Mouse (Mus musculus) frontal cortex, postnatal 25 days (tissue): ENCODE data around the gene Agmo.
A peak's percentile ranks its signal among the peaks of the same experiment; 100 is the strongest.

Source experiments
- DNase-seq, 2 experiments: peaks; one replicate each; pipeline ENCODE4 v3.0.0; 2022; ENCODE audit warnings: low spot score in 2 of 2

Agmo gene

GRCm38 (mm10) chr12:37426750-37427149, 185.3 kb downstream of the Agmo start:
- no peak for DNase-seq

DNA sequence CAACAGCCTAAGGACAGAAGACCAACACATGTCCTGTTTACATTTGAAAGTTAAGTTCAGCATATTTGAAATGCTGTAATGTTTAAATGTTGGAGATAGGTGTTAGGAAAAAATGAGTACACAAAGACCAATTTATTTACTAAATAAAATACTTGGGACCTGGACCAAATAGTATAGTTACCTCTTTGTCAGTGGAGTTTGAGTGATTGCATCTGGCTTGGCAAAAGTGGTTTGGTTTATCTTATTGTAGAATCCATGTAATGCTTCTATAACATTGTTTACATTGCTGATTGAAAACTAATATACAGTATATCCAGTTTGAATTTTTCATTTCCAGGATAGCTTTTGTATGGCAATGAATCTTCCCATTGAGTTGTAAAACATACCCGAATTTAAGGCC, 193.0 kb downstream of the Agmo start:
- DNase-seq: no peak

- no peak for DNase-seq
Measured at GRCm38 (mm10) chr12:37442486-37443013, 201.1 kb downstream of the Agmo start.

DNA sequence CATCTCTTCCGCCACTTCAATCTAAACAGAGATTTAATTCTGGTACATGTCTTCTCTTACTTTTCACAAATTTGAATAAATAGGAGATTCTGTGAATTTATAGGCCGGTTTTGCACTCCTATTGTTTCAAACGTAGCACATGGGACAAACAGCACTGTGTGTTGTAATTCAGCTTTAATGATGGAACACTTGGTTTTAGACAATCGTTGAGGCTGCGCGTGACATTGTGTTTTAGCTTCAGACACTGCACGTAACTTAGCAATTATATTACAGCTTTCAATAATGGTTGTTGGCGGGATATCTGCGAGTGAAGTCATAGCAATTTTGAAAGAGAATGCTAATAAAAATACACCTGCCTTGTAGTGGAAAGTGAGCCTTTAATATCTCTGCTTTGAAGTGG, 203.8 kb downstream of the Agmo start:
- DNase-seq: no peak

- DNase-seq: no peak
Measured at GRCm38 (mm10) chr12:37449597-37449996, 208.2 kb downstream of the Agmo start.

GRCm38 (mm10) chr12:37450366-37451156, 209.1 kb downstream of the Agmo start:
- DNase-seq: peak; percentile 8 to 23

DNA sequence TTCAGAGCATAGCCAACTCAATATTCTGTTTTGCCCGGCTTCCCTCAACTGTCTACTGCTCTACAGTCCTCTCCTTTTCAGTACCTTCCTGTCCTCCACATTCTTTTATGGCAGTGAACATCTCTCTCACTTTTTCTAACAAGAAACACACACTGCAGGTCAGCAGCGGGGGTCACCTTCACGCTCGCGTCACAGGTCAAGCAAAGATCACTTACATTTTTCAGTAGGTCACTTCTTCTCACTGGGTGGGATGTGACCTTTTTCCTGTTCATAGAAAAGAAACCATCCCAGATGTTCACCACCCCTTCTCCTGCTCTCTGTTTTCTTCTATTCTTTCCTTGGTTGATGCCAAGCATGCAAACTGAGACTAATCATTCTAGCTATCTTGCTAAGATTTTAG, 230.2 kb downstream of the Agmo start:
- DNase-seq: no peak

DNA sequence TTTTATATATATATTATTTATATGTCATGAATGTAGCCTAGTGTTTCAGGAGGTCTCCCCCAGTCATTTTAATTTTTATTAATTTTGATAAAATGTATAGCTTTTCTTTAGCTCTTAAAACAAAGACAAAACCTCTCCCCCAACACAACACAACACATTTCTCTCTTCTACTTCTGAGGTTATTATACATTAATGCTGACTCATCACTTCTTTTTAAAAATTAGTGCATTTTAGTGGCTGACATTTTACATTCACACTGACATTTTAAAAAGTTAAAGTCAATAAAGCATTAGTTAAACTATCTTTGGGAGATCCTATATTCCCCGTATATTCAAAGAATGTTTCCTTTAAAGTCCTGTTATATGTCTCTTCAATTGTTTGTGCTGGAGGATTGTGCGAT, 235.4 kb downstream of the Agmo start:
- DNase-seq: no peak

DNA sequence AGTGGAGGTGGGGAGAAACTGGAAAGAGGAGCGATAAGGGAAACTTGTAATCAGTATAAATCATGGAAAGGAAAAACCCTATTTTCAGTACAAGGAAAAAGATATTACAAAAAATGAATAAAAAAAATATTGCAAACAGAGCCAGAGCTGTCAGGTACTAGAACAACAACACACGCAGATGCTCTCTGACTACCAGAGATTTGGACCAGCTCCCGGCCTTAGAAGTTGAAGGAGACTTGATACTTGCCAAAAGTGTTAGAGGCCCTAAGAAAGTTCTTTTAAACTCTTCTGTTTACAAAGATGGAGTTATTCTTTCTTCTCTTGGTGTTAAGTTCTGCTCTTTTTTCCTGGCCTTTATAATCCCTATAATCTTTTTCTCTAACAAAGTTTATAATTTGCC, 246.6 kb downstream of the Agmo start:
- DNase-seq: no peak

- DNase-seq: no peak
Measured at GRCm38 (mm10) chr12:37498871-37499270, 257.4 kb downstream of the Agmo start.

- DNase-seq: no peak
Measured at GRCm38 (mm10) chr12:37507406-37507805, 266.0 kb downstream of the Agmo start.

GRCm38 (mm10) chr12:37507826-37508225, 266.4 kb downstream of the Agmo start:
- DNase-seq: no peak

- no peak for DNase-seq
Measured at GRCm38 (mm10) chr12:37521772-37522171, 280.3 kb downstream of the Agmo start.

GRCm38 (mm10) chr12:37524662-37525061, 283.2 kb downstream of the Agmo start:
- DNase-seq: no peak

GRCm38 (mm10) chr12:37540994-37541393, 299.6 kb downstream of the Agmo start:
- DNase-seq: no peak

DNA sequence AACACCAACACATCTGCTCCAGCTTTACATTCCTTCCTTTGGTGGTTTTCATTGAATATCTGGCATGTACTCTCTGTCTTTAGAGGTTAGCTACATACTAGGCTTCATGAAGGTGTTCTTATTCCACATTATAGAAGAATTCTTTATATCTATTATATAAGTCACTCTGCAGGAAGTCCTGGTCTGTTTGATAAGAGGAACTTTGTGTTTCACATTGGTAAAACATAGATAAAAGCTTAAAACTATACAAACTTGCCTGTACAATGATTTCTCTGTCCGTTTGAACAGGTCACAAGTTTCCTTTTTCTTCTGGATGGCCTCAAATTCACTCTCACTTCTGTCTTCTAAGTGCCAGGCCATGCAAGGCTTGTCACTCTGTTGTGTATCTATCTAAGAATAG, 316.8 kb downstream of the Agmo start:
- no peak for DNase-seq

DNA sequence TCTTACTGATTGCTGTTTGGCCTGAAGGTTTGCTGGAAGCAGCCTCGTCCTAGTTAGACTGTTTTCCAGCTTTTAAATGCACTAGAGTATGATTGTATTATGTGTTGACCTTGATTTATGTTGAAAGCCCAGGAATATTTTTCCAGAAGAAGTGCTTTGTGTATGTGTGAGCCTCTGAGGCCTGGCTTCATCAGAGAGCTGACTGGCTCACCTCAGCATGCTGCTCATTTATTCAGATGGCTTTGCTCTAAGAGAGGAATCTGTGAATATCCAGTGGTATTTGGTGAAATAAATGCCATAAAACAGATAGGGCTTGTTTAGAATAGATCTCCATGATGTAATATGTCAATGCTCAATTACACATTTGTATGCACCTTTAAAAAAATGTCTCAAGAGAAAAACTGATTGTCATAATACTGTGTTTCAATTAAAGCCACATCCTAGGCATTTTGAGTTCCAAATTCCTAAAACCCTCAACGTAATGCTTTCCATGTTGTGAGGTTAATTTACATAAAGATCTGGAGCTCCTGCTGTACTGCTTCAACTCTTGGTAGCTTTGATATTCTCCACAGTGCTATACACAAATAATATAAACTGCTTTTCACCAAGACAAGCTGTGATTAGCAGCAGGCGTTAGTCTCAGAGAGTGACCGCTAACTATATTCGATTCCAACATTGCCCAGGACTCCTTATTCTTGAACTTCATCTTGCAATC, 324.6 kb downstream of the Agmo start:
- no peak for DNase-seq

DNA sequence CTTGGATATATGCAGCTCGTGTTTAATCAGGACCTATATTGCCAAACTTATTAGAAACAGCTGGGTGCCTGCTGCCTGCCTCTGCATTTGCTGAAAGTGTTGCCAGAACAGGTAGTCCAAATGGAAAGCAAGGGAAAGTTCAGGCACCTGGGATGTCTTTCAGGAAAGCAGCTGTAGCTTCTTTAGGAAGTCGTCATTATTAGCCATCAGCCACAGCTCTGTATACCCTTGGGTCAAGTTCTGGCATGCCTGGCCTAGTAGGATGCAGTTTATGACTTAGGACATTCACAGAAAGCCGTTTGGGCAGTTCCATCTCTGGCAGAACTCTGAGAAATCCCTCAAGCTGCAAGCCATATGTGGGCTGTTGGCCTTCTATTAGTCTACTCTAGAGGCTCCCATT, 330.5 kb downstream of the Agmo start:
- DNase-seq: no peak

- DNase-seq: no peak
Measured at GRCm38 (mm10) chr12:37582777-37583176, 341.3 kb downstream of the Agmo start.

DNA sequence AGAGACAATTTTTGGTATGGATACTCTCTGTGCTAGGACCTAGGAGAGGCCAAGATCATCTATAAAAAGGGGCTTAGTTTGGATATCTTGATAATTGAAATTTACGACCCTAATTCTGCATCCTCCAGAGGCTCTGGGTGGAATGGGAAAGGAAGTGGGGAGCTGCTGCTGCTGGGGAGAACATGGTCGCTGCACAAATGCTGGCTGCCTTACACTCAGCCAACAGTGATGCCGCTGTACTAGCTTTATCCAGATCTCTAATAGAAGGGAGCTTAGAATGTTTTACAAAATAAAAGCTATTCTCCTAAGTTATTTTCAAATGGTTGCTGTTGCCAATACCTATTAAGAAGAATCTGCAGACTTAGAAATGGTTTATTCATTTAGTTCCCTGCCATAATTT, 351.4 kb downstream of the Agmo start:
- DNase-seq: no peak

DNA sequence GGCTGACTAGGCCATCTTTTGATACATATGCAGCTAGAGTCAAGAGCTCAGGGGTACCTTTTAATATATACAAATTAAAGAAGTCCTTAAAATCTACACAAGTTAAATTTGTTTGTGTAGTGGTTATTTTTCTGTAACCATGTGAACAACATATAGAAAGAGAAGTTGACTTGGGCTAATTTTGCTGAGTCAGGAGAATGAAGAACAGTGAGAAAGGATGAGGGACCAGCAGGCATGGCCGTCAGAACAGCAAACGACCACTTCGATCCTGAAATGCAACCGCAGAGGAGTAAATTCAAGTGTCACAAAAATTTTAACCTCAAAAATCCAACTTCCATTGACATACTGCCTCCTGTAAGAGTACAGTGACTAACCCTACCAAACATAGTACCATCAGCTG, 371.4 kb downstream of the Agmo start:
- no peak for DNase-seq

DNA sequence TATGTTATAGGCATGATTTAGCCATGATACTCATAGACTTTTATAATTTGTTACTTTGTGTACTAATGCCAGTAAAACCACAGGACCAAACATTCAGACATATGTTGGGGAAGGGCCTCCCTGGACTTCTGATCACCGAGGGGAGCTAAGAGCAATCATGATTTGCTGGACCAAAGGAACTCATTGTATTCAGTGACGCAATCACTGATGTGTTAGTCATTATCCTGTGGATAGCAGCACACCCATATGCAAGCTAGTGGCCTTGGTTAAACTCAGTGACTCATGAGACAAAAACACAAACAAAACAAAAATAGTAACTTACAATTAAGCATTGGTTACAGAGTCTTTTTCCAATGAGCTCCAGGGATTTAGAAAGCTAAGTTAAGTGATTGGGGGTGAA, 373.3 kb downstream of the Agmo start:
- DNase-seq: no peak

- no peak for DNase-seq
Measured at GRCm38 (mm10) chr12:37624078-37624477, 382.6 kb downstream of the Agmo start.
